In genomic region chr10:4006296-4007015, GRCm38 (mm10) we compare ENCODE assay signal across 8 mouse cellular contexts. TPM values are rescaled to one million over a fixed set of nuclear protein-coding genes. Genes with fewer than 3 reads are reported as not detected.
DNase-seq lines count a peak whose midpoint lies in the region; ATAC-seq and TF ChIP-seq lines count a peak whose summit lies in the region.

No protein-coding gene starts in this region.

- H3K4me3 ChIP-seq in kidney, postnatal 0 days (replicated peaks; ENCODE audit: low read depth, low read length): no peak overlapping the region

- no peaks in the 10 kb centered on the region for H3K36me3 ChIP-seq in kidney, postnatal 0 days (ENCODE audit: insufficient read depth, low read length)

- peak overlapping the region; percentile 39; the same call in 1 of the 2 replicates for H3K27ac ChIP-seq in kidney, postnatal 0 days

- TF ChIP-seq CTCF in kidney, postnatal 0 days (IDR thresholded peaks at IDR 0.05; ENCODE audit: low read depth): no peak

- peak; percentile 65 for ATAC-seq in frontal cortex, adult (ENCODE audit: low TSS enrichment)
- ATAC-seq in kidney, postnatal 0 days (replicated peaks; ENCODE audit: low FRiP score, low read depth): peak; percentile 78; the same call in 1 of the 2 replicates

- no peaks in the 10 kb centered on the region for H3K9me3 ChIP-seq in kidney, postnatal 0 days (replicated peaks; ENCODE audit: low read length)

- no peaks in the 10 kb centered on the region for H3K27me3 ChIP-seq in kidney, postnatal 0 days (ENCODE audit: insufficient read depth, low read length)

- no peak overlapping the region for H3K4me2 ChIP-seq in kidney, postnatal 0 days (ENCODE audit: low read length)

- DNase-seq in frontal cortex, postnatal 10 days (ENCODE audit: low spot score in 2 of 2): no peak
- peak; percentile 94 for DNase-seq in kidney, postnatal 0 days (ENCODE audit: low spot score)
- DNase-seq in kidney, postnatal 25 days: no peak
- DNase-seq in urinary bladder, postnatal 14 days (ENCODE audit: low spot score): peak; percentile 54
- DNase-seq in urinary bladder, postnatal 25 days (ENCODE audit: low spot score): no peak
- DNase-seq in adrenal gland, postnatal 25 days: no peak
- DNase-seq in adrenal gland, postnatal 4 days (ENCODE audit: low spot score in 2 of 2): no peak

- peaks cover 5% of the 10 kb centered on the region; the same call in 1 of the 2 replicates for H3K4me1 ChIP-seq in kidney, postnatal 0 days (replicated peaks; ENCODE audit: insufficient read depth, low read length)

- 32% methylated on average over 7 of the region's 7 CpGs for WGBS in kidney, postnatal 0 days

- H3K9ac ChIP-seq in kidney, postnatal 0 days (ENCODE audit: low read depth, low read length): no peak overlapping the region

RNA-seq across cellular contexts. Expression of gene Mthfd1l, which starts 33.5 kb away (rescaled TPM):
- polyA plus RNA-seq in kidney, postnatal 0 days (2015; fragmentation: Nextera tagmentation; extraction: Ambion mirVana): 9.1 and 10.7 TPM in 2 replicates
- 10.0 and 10.1 TPM in 2 replicates for total RNA-seq in adrenal gland, postnatal 25 days (2021)
- 10 to 100 TPM; 16.1 to 16.9 TPM for total RNA-seq in adrenal gland, postnatal 4 days (2021)

Comparison
In these comparisons a context has a peak if more than half of its experiments do, and no peak if none do; other contexts are left out.
1. DNase-seq: peak in kidney, postnatal 0 days (single experiment) and urinary bladder, postnatal 14 days (single experiment); none in frontal cortex, postnatal 10 days (0 of 2), kidney, postnatal 25 days (0 of 2), urinary bladder, postnatal 25 days (single experiment), adrenal gland, postnatal 25 days (single experiment) and adrenal gland, postnatal 4 days (0 of 2).